ENCODE assay signal across 24 mouse cellular contexts in the genomic region with DNA sequence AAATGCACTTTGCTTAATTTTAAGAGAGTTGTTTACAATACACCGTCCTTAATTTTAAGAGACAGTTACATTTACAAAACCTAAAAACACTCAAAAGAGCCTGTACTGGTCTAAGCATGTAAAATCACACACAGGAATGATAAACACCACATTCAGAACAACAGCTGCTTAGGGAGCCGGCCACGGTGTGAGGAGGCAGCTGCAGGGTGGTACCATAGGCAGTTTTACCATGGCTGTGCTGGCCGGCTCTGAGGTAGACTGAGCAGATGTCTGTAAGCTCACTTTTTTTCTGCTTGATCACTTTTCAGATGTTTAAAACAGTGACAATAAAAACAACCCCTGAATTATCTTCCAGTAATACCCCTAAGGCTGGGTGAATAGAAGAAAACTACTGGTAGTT. TPM values are rescaled to one million over a fixed set of nuclear protein-coding genes. Genes with fewer than 3 reads are reported as not detected.
DNase-seq lines count a peak whose midpoint lies in the region; ATAC-seq and TF ChIP-seq lines count a peak whose summit lies in the region.
"Had no signal": no experiment of that assay in that cellular context is flagged by ENCODE, and none has a peak within 500 bp of the region (broad histone marks: within the 10 kb centered on the region; RNA-seq: fewer than 3 reads in every experiment).

No protein-coding gene starts in this region.

- no peaks in the 10 kb centered on the region for H3K79me2 ChIP-seq in myocyte (ENCODE audit: control insufficient read depth, insufficient read depth)

- no peak for TF ChIP-seq POLR2A in myocyte (IDR thresholded peaks at IDR 0.05; ENCODE audit: insufficient read length, low read depth)

- H3K36me3 ChIP-seq in embryonic facial prominence, embryonic 14.5 days (ENCODE audit: control insufficient read depth, insufficient read depth, low read length), result no peaks in the 10 kb centered on the region
- no peaks in the 10 kb centered on the region for H3K36me3 ChIP-seq in embryonic facial prominence, embryonic 10.5 days (replicated peaks)
- no peaks in the 10 kb centered on the region for H3K36me3 ChIP-seq in midbrain, embryonic 11.5 days (ENCODE audit: control insufficient read depth, insufficient read depth, low read length)
- peaks cover 23% of the 10 kb centered on the region for H3K36me3 ChIP-seq in midbrain, postnatal 0 days (ENCODE audit: insufficient read depth, low read length)
- no peaks in the 10 kb centered on the region for H3K36me3 ChIP-seq in myocyte (ENCODE audit: control insufficient read depth, insufficient read depth)
- H3K36me3 ChIP-seq: G1E had no signal

- no peaks in the 10 kb centered on the region for H3K9me3 ChIP-seq in embryonic facial prominence, embryonic 14.5 days (ENCODE audit: control insufficient read depth, low read length)
- no peaks in the 10 kb centered on the region for H3K9me3 ChIP-seq in embryonic facial prominence, embryonic 10.5 days
- no peaks in the 10 kb centered on the region for H3K9me3 ChIP-seq in midbrain, embryonic 11.5 days (ENCODE audit: control insufficient read depth, low read length)
- no peaks in the 10 kb centered on the region for H3K9me3 ChIP-seq in midbrain, postnatal 0 days (ENCODE audit: low read length)
- H3K9me3 ChIP-seq: G1E had no signal

- no peaks in the 10 kb centered on the region for H3K27me3 ChIP-seq in embryonic facial prominence, embryonic 14.5 days (replicated peaks; ENCODE audit: control insufficient read depth, insufficient read depth, low read length)
- no peaks in the 10 kb centered on the region for H3K27me3 ChIP-seq in embryonic facial prominence, embryonic 10.5 days (replicated peaks; ENCODE audit: low read depth, poor library complexity, severe bottlenecking)
- no peaks in the 10 kb centered on the region for H3K27me3 ChIP-seq in midbrain, embryonic 11.5 days (ENCODE audit: control insufficient read depth, insufficient read depth, low read length)
- H3K27me3 ChIP-seq in midbrain, postnatal 0 days (ENCODE audit: insufficient read depth, low read length), result no peaks in the 10 kb centered on the region
- H3K27me3 ChIP-seq in myocyte (ENCODE audit: control insufficient read depth, insufficient read depth, insufficient read length), result peaks cover 21% of the 10 kb centered on the region
- H3K27me3 ChIP-seq: CH12.LX, Patski had no signal

- TF ChIP-seq CTCF in midbrain, postnatal 0 days (IDR thresholded peaks at IDR 0.05), result no peak

- H3K27ac ChIP-seq in embryonic facial prominence, embryonic 14.5 days (replicated peaks; ENCODE audit: low read depth, low read length), result no peak overlapping the region
- H3K27ac ChIP-seq in embryonic facial prominence, embryonic 10.5 days (replicated peaks), result no peak overlapping the region
- H3K27ac ChIP-seq in midbrain, embryonic 11.5 days (ENCODE audit: low read depth, low read length), result no peak overlapping the region
- no peak overlapping the region for H3K27ac ChIP-seq in midbrain, postnatal 0 days (ENCODE audit: low read depth, low read length)

- no peak overlapping the region for H3K4me3 ChIP-seq in embryonic facial prominence, embryonic 14.5 days (ENCODE audit: low read depth, low read length)
- H3K4me3 ChIP-seq in embryonic facial prominence, embryonic 10.5 days, result no peak overlapping the region
- no peak overlapping the region for H3K4me3 ChIP-seq in midbrain, embryonic 11.5 days (ENCODE audit: low read depth, low read length)
- H3K4me3 ChIP-seq in midbrain, postnatal 0 days (ENCODE audit: low read depth, low read length), result no peak overlapping the region
- H3K4me3 ChIP-seq in myocyte, result no peak overlapping the region

- H3K4me1 ChIP-seq in embryonic facial prominence, embryonic 14.5 days (ENCODE audit: control insufficient read depth, insufficient read depth, low read length), result no peaks in the 10 kb centered on the region
- H3K4me1 ChIP-seq in embryonic facial prominence, embryonic 10.5 days, result no peaks in the 10 kb centered on the region
- no peaks in the 10 kb centered on the region for H3K4me1 ChIP-seq in midbrain, embryonic 11.5 days (ENCODE audit: control insufficient read depth, insufficient read depth, low read length)
- H3K4me1 ChIP-seq in midbrain, postnatal 0 days (ENCODE audit: insufficient read depth, low read length), result no peaks in the 10 kb centered on the region

- WGBS in embryonic facial prominence, embryonic 14.5 days, result 59% methylated on average over 4 of the region's 4 CpGs
- 71% methylated on average over 4 of the region's 4 CpGs for WGBS in embryonic facial prominence, embryonic 10.5 days
- 81% methylated on average over 4 of the region's 4 CpGs for WGBS in midbrain, embryonic 11.5 days
- WGBS in midbrain, postnatal 0 days, result 51% methylated on average over 4 of the region's 4 CpGs

- DNase-seq in embryonic facial prominence, embryonic 14.5 days (ENCODE audit: low spot score), result no peak
- DNase-seq in embryonic facial prominence, embryonic 10.5 days (ENCODE audit: low spot score), result no peak
- peak; percentile 19 for DNase-seq in midbrain, embryonic 11.5 days (ENCODE audit: low spot score, missing footprints)
- DNase-seq in midbrain, postnatal 0 days (ENCODE audit: low spot score), result no peak
- peak; percentile 31 for DNase-seq in A20 (ENCODE audit: low read depth, low spot score)
- no peak for DNase-seq in gastrocnemius, postnatal 10 days
- DNase-seq in embryo, embryonic 10.5 days (ENCODE audit: low spot score), result no peak
- DNase-seq: adrenal gland, adult 2 months; adrenal gland, adult 8-10 months; adrenal gland, postnatal 10 days; adrenal gland, postnatal 14 days; adrenal gland, postnatal 25 days; adrenal gland, postnatal 36 days; B cell, adult 2 months; cerebellum, adult 11 months; cerebellum, adult 11-12 months; cerebellum, adult 18-20 months had no signal

- no peak overlapping the region for H3K9ac ChIP-seq in embryonic facial prominence, embryonic 14.5 days (ENCODE audit: low read depth, low read length)
- H3K9ac ChIP-seq in midbrain, embryonic 11.5 days (ENCODE audit: low read length), result no peak overlapping the region
- no peak overlapping the region for H3K9ac ChIP-seq in midbrain, postnatal 0 days (replicated peaks; ENCODE audit: low read length, poor library complexity, severe bottlenecking)

- peak; percentile 67; the same call in 1 of the 2 replicates for ATAC-seq in embryonic facial prominence, embryonic 14.5 days (ENCODE audit: low read depth)
- ATAC-seq in midbrain, embryonic 11.5 days (ENCODE audit: low FRiP score), result no peak
- no peak for ATAC-seq in midbrain, postnatal 0 days (ENCODE audit: low FRiP score)
- ATAC-seq: activated CD4-positive, CD25-positive, alpha-beta regulatory T cell, adult 4 months; CD4-positive, CD25-positive, alpha-beta regulatory T cell, adult 4 months; Patski had no signal

- no peak overlapping the region for H3ac ChIP-seq in myocyte (ENCODE audit: control insufficient read depth, insufficient read length)

- H3K4me2 ChIP-seq in embryonic facial prominence, embryonic 14.5 days (ENCODE audit: low read depth, low read length), result no peak overlapping the region
- no peak overlapping the region for H3K4me2 ChIP-seq in midbrain, embryonic 11.5 days
- no peak overlapping the region for H3K4me2 ChIP-seq in midbrain, postnatal 0 days (ENCODE audit: low read depth, low read length, poor library complexity, severe bottlenecking)
- no peak overlapping the region for H3K4me2 ChIP-seq in myocyte (ENCODE audit: low read depth)

TF ChIP-seq in myocyte, 11 proteins besides CTCF, POLR2A, EP300 and RAD21:
- TF ChIP-seq MYOD1 (IDR thresholded peaks at IDR 0.05; ENCODE audit: control insufficient read depth in 1 of 3, insufficient read length in 2 of 3, low read depth in 2 of 3) (peak in 2 of 3 experiments; percentile 29 to 53), MAX (IDR thresholded peaks at IDR 0.05; ENCODE audit: low read depth) (no peak), MYOG (IDR thresholded peaks at IDR 0.05; ENCODE audit: control insufficient read depth in 1 of 3, insufficient read depth in 1 of 3, insufficient read length in 2 of 3, low read depth in 2 of 3) (peak in 2 of 3 experiments; percentile 39 to 56), TCF3 (IDR thresholded peaks at IDR 0.05; ENCODE audit: insufficient read length, low read depth) (no peak)

RNA-seq across cellular contexts. Expression of a gene that starts 42.7 kb away (rescaled TPM):
- 6.9 and 7.0 TPM in 2 replicates for polyA plus RNA-seq in embryonic facial prominence, embryonic 14.5 days (2014; fragmentation: Nextera tagmentation; extraction: Ambion mirVana)
- polyA plus RNA-seq in embryonic facial prominence, embryonic 10.5 days (2016; fragmentation: Nextera tagmentation; extraction: Ambion mirVana), result 2.6 and 3.0 TPM in 2 replicates
- 1.4 and 2.7 TPM in 2 replicates for polyA plus RNA-seq in midbrain, embryonic 11.5 days (2014; fragmentation: Nextera tagmentation; extraction: Ambion mirVana)
- total RNA-seq in midbrain, postnatal 0 days (2014; rRNA removed), result 69.8 and 70.9 TPM in 2 replicates
- polyA plus RNA-seq in midbrain, postnatal 0 days (2015; fragmentation: Nextera tagmentation; extraction: Ambion mirVana), result 67.5 and 68.1 TPM in 2 replicates
- polyA plus RNA-seq in myocyte (2012; fragmentation: generic; extraction: Trizol), result 0.10 TPM
- 1 to 10 TPM; 2.2 to 3.7 TPM for total RNA-seq in gastrocnemius, postnatal 10 days (2021)
- total RNA-seq: MEL had no signal
- polyA plus RNA-seq: G1E had no signal

Comparison
In these comparisons a context has a peak if more than half of its experiments do, and no peak if none do; other contexts are left out.
1. DNase-seq: peak in midbrain, embryonic 11.5 days (single experiment) and A20 (single experiment); none in embryonic facial prominence, embryonic 14.5 days (single experiment), embryonic facial prominence, embryonic 10.5 days (single experiment), midbrain, postnatal 0 days (single experiment), gastrocnemius, postnatal 10 days (single experiment) and embryo, embryonic 10.5 days (single experiment).